Mouse (Mus musculus) intestine, embryonic 15.5 days (tissue): ENCODE results near the gene Tbc1d22a. TPM values are rescaled to one million over a fixed set of nuclear protein-coding genes. Genes with fewer than 3 reads are reported as not detected.

Experiments used
- ATAC-seq: fragments of 200-750 bp; cut with Nextera tagmentation; 2 replicates; pipeline ENCODE4 v1.8.0; 2017; ENCODE audit warnings: moderate TSS enrichment, moderate library complexity
- H3K27ac ChIP-seq: fragments of 300-500 bp; sonication (generic); 2 replicates; pipeline ENCODE4 v1.5.1; 2015; ENCODE audit warnings: mild to moderate bottlenecking, inconsistent platforms
- H3K27me3 ChIP-seq: fragments of 300-500 bp; sonication (generic); replicated peaks from 2 replicates; pipeline ENCODE4 v1.6.1; 2015; ENCODE audit warnings: inconsistent platforms
- H3K36me3 ChIP-seq: fragments of 300-500 bp; sonication (generic); 2 replicates; pipeline ENCODE4 v1.6.1; 2015; ENCODE audit warnings: inconsistent platforms
- H3K4me1 ChIP-seq: fragments of 300-500 bp; sonication (generic); replicated peaks from 2 replicates; pipeline ENCODE4 v1.6.1; 2015; ENCODE audit warnings: inconsistent platforms
- H3K4me2 ChIP-seq: fragments of 300-500 bp; sonication (generic); replicated peaks from 2 replicates; pipeline ENCODE4 v1.6.1; 2015; ENCODE audit warnings: mild to moderate bottlenecking, inconsistent platforms
- H3K4me3 ChIP-seq: fragments of 300-500 bp; sonication (generic); replicated peaks from 2 replicates; pipeline ENCODE4 v1.5.1; 2015; ENCODE audit warnings: inconsistent platforms
- H3K9ac ChIP-seq: fragments of 300-500 bp; sonication (generic); 2 replicates; pipeline ENCODE4 v1.6.1; 2015; ENCODE audit warnings: inconsistent platforms
- H3K9me3 ChIP-seq: fragments of 300-500 bp; sonication (generic); 2 replicates; pipeline ENCODE4 v1.6.1; 2016; ENCODE audit warnings: inconsistent platforms
- WGBS: fragments of 180-500 bp; shearing (Covaris S2); methylation state at CpG from one replicate; pipeline ENCODE4 v1.1.7; 2015; 5-methylcytosine and 5-hydroxymethylcytosine counted together
- polyA plus RNA-seq: library from polyadenylated mRNA; unstranded; fragments of >200 nt; fragmentation: Nextera tagmentation; extraction: Ambion mirVana; gene quantifications from 2 replicates; pipeline ENCODE4 v1.2.1, GENCODE M21; 2015

Tbc1d22a gene
- polyA plus RNA-seq, 1 experiment from 2014 or later: 10.0 TPM

DNA sequence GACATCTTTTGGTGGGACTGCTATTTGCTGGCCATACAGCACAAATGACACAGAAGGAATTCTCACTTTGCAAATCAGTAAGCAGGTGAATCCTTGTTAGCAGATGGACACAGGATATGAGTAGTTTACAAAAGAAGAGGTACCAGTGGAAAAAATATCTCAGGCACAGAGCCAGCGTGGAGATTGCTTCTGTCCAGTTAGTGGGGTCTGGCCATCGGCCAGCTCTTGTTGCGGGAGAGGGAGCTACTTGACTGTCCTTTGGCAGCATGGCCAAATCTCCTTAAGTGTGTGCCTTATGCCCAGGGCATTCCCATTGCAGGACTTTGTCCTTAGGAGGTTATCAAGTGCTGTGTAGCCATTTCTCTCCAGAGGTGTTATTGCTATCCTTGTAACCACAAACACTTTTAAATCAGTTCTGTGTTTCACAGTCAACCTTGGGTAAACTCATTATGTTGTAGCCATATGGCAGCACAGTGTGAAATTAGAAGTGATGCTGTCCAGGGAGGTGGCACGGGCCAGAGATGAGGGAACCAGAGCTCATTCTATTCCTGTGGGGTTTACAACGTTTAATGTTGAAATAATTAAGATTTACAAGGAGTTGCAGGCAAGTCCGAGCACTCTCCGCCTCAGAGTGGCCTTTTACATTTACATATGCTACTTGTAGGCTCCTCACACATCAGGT lies 17.7 kb downstream of the Tbc1d22a start:
- no peaks in the 10 kb centered on the region for H3K27me3 ChIP-seq
- no peak overlapping the region for H3K9ac ChIP-seq
- no peak for ATAC-seq
- 0 out of 2 replicates have a peak, but pooled peaks cover 2% of the 10 kb centered on the region for H3K36me3 ChIP-seq
- WGBS: 56% methylated on average over 7 of the region's 7 CpGs
- H3K9me3 ChIP-seq: no peaks in the 10 kb centered on the region
- H3K27ac ChIP-seq: no peak overlapping the region
- H3K4me3 ChIP-seq: no peak overlapping the region
- no peaks in the 10 kb centered on the region for H3K4me1 ChIP-seq
- no peak overlapping the region for H3K4me2 ChIP-seq

DNA sequence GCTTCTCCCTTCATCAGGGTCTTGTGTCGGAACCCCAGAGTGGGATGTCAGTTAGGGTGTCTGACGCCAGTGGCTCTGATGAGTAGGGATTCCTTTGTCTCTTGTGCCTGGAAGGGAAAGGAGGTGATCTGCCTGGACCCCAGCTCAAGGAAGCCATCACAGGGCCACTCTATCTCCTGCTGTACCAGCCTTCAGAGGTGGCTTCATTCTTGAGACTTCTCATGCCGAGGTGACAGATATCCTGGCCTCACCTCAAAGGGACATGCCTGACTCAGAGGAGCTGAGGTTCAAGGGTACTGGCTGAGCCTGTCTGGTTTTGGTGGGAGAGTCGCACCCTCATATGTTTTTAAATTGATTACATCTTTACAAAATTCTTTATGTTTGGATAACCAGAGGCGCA lies 19.7 kb downstream of the Tbc1d22a start:
- H3K4me3 ChIP-seq: no peak overlapping the region
- H3K36me3 ChIP-seq: 0 out of 2 replicates have a peak, but pooled peaks cover 2% of the 10 kb centered on the region
- no peak overlapping the region for H3K4me2 ChIP-seq
- H3K9me3 ChIP-seq: no peaks in the 10 kb centered on the region
- H3K27me3 ChIP-seq: no peaks in the 10 kb centered on the region
- 91% methylated on average over 5 of the region's 5 CpGs for WGBS
- no peak overlapping the region for H3K27ac ChIP-seq
- no peaks in the 10 kb centered on the region for H3K4me1 ChIP-seq
- no peak overlapping the region for H3K9ac ChIP-seq
- ATAC-seq: no peak

GRCm38 (mm10) chr15:86234517-86235441 lies 20.5 kb downstream of the Tbc1d22a start:
- H3K4me2 ChIP-seq: no peak overlapping the region
- no peak overlapping the region for H3K9ac ChIP-seq
- no peaks in the 10 kb centered on the region for H3K4me1 ChIP-seq
- H3K4me3 ChIP-seq: no peak overlapping the region
- ATAC-seq: no peak
- 83% methylated on average over 22 of the region's 22 CpGs for WGBS
- H3K27me3 ChIP-seq: no peaks in the 10 kb centered on the region
- H3K36me3 ChIP-seq: 0 out of 2 replicates have a peak, but pooled peaks cover 2% of the 10 kb centered on the region
- no peak overlapping the region for H3K27ac ChIP-seq
- H3K9me3 ChIP-seq: no peaks in the 10 kb centered on the region

DNA sequence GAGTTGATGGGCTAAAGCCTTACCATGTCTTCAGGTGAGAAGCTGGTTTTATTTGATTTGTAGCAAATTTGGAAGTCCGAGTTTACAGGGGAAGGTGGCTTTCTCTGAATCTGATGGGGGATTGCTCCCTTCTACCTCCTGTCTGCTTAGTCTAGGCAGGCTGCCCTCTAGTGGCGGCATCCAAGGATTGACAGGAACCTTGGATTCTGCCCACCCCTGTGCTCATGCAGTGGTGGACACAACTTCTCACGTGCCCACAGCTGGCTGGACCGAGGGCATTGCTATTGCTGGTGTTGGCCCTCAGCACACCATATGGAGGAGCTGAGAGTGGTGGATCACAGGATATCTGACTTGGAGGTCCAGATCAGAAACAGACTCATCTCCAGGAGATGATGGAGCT lies 22.0 kb downstream of the Tbc1d22a start:
- H3K36me3 ChIP-seq: 0 out of 2 replicates have a peak, but pooled peaks cover 2% of the 10 kb centered on the region
- no peak overlapping the region for H3K9ac ChIP-seq
- no peak overlapping the region for H3K4me3 ChIP-seq
- WGBS: 37% methylated on average over 4 of the region's 4 CpGs
- H3K9me3 ChIP-seq: no peaks in the 10 kb centered on the region
- no peaks in the 10 kb centered on the region for H3K4me1 ChIP-seq
- no peaks in the 10 kb centered on the region for H3K27me3 ChIP-seq
- ATAC-seq: no peak
- H3K4me2 ChIP-seq: no peak overlapping the region
- no peak overlapping the region for H3K27ac ChIP-seq

DNA sequence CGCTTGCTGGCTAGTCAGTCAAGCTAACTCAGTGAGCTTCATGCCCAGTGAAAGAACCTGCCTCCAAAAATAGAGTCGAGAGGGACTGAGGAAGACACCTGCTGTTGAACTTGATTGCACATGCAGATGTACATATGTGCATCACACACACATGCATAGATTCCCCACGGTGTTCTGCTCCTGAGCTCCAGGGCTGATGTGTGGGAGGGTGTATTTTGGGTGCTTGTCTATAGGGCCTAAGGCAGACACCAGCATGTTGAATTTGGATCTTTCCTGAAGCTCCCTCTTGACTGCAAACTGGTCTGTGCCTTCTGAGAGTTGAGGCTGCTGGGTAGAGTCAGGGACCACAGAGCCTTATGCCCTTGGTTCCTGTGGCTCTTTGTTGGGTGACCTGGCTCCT lies 23.8 kb downstream of the Tbc1d22a start:
- H3K4me3 ChIP-seq: no peak overlapping the region
- 0 out of 2 replicates have a peak, but pooled peaks cover 2% of the 10 kb centered on the region for H3K36me3 ChIP-seq
- H3K9ac ChIP-seq: no peak overlapping the region
- no peak overlapping the region for H3K4me2 ChIP-seq
- no peaks in the 10 kb centered on the region for H3K27me3 ChIP-seq
- H3K9me3 ChIP-seq: no peaks in the 10 kb centered on the region
- WGBS: 88% methylated on average over 3 of the region's 3 CpGs
- ATAC-seq: no peak
- no peaks in the 10 kb centered on the region for H3K4me1 ChIP-seq
- no peak overlapping the region for H3K27ac ChIP-seq

- 89% methylated on average over 6 of the region's 6 CpGs for WGBS
- Histone ChIP-seq H3K27ac (no peak overlapping the region), H3K9me3 (no peaks in the 10 kb centered on the region), H3K27me3 (no peaks in the 10 kb centered on the region), H3K9ac (no peak overlapping the region), H3K4me2 (no peak overlapping the region), H3K4me1 (no peaks in the 10 kb centered on the region), H3K4me3 (no peak overlapping the region), H3K36me3 (0 out of 2 replicates have a peak, but pooled peaks cover 2% of the 10 kb centered on the region)
- no peak for ATAC-seq
Measured at GRCm38 (mm10) chr15:86239068-86239467, 24.8 kb downstream of the Tbc1d22a start.

- no peaks in the 10 kb centered on the region for H3K4me1 ChIP-seq
- no peak overlapping the region for H3K27ac ChIP-seq
- 0 out of 2 replicates have a peak, but pooled peaks cover 2% of the 10 kb centered on the region for H3K36me3 ChIP-seq
- WGBS: 28% methylated on average over 10 of the region's 10 CpGs
- no peak overlapping the region for H3K9ac ChIP-seq
- H3K27me3 ChIP-seq: no peaks in the 10 kb centered on the region
- no peaks in the 10 kb centered on the region for H3K9me3 ChIP-seq
- no peak overlapping the region for H3K4me2 ChIP-seq
- no peak overlapping the region for H3K4me3 ChIP-seq
- no peak for ATAC-seq
Measured at GRCm38 (mm10) chr15:86239801-86240200, 25.5 kb downstream of the Tbc1d22a start.

DNA sequence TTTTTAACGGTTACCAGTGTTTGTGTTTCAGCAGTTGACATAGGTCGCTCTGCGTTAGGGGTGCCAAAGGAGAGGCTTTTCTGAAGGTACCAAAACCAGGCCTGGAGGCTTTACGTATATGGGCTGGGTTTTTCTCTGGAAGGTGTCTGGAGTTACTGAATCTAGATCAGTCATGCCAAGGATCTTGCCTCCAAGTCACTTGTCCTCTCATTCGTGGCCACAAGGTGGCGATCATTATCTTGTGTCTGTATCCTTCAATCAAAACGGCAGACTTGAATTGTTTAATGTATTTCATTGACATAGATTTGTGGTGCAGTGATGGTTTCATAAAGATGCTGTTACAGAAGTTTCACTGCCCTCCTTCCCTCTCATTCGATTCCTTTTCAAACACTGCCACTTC lies 29.4 kb downstream of the Tbc1d22a start:
- H3K4me3 ChIP-seq: no peak overlapping the region
- H3K4me1 ChIP-seq: no peaks in the 10 kb centered on the region
- no peaks in the 10 kb centered on the region for H3K9me3 ChIP-seq
- H3K27ac ChIP-seq: no peak overlapping the region
- no peak for ATAC-seq
- H3K27me3 ChIP-seq: no peaks in the 10 kb centered on the region
- no peak overlapping the region for H3K9ac ChIP-seq
- 41% methylated on average over 8 of the region's 8 CpGs for WGBS
- no peak overlapping the region for H3K4me2 ChIP-seq
- no peaks in the 10 kb centered on the region for H3K36me3 ChIP-seq

DNA sequence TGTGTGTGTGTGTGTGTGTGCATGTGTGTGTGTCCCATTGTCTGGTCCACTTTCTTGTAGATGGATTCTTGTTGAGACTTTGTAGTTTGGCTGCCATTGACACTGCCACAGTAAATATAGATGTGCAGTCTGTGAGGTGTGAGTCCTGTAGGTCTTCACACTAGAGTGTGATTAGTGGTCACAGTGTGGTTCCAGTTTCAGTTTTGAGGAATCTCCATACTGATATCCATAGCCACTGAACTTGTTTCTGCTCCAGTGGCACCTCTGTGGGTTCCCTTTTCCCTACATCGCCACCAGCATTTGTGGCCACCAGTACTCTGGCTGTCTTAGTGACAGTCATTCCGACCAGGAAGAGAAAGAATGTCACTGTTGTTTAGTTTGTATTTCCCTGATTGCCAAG lies 30.1 kb downstream of the Tbc1d22a start:
- Histone ChIP-seq H3K27me3 (no peaks in the 10 kb centered on the region), H3K9me3 (no peaks in the 10 kb centered on the region), H3K27ac (no peak overlapping the region), H3K4me3 (no peak overlapping the region), H3K4me2 (no peak overlapping the region), H3K36me3 (no peaks in the 10 kb centered on the region), H3K4me1 (no peaks in the 10 kb centered on the region), H3K9ac (no peak overlapping the region)
- 88% methylated on average over 2 of the region's 2 CpGs for WGBS
- ATAC-seq: no peak

DNA sequence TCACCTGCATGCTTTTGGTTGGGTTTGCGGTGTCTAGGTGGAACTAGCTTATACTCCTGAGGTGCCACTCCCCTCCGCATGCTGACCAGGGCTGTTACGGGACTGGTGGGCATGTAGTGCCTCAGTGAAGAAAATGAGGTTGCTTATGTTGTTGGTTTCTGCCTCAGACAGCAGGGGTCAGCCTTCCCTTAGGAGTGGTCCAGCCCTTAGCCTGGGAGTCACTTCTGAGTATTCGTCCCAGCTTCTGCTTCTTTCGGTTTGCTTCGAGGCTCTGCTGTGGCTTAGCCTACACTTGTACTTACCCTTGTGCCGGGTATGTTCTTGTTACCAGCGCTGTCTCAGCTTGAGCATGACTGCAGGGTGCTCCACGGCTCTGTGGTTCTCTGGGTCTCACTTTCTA lies 36.0 kb downstream of the Tbc1d22a start:
- H3K27ac ChIP-seq: no peak overlapping the region
- no peak for ATAC-seq
- WGBS: 72% methylated on average over 9 of the region's 9 CpGs

GRCm38 (mm10) chr15:86252130-86252529 lies 37.9 kb downstream of the Tbc1d22a start:
- Histone ChIP-seq H3K36me3 (no peaks in the 10 kb centered on the region), H3K4me2 (no peak overlapping the region), H3K27me3 (no peaks in the 10 kb centered on the region), H3K4me3 (no peak overlapping the region), H3K9ac (no peak overlapping the region), H3K4me1 (no peaks in the 10 kb centered on the region), H3K27ac (no peak overlapping the region), H3K9me3 (no peaks in the 10 kb centered on the region)
- no peak for ATAC-seq

More for the DNA sequence above, 36.0 kb downstream of the Tbc1d22a start:
- Histone ChIP-seq H3K4me2 (no peak overlapping the region), H3K9ac (no peak overlapping the region), H3K27me3 (no peaks in the 10 kb centered on the region), H3K9me3 (no peaks in the 10 kb centered on the region), H3K4me1 (no peaks in the 10 kb centered on the region), H3K4me3 (no peak overlapping the region), H3K36me3 (no peaks in the 10 kb centered on the region)

DNA sequence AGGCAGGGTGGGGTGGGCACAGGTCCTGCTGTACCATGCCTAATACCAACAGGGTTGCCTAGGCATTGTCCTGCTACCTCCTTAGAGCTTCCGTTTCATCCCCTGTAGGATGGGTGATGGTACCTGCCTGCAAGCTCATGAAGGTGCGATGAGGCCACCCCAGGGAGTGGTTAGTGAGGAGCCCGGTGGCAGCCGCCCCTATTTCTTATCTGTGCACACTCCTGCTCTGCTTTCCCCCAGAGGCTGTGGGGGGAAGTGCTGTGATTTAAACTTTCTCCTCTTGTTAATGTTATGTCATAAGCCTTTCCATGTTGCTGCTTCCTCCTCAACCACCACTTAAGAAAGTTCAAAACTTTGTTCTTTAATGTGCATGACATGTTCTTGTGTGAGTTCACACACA lies 38.4 kb downstream of the Tbc1d22a start:
- WGBS: 47% methylated on average over 4 of the region's 4 CpGs
- no peak overlapping the region for H3K9ac ChIP-seq
- H3K27me3 ChIP-seq: no peaks in the 10 kb centered on the region
- no peak overlapping the region for H3K4me3 ChIP-seq
- no peaks in the 10 kb centered on the region for H3K36me3 ChIP-seq
- H3K9me3 ChIP-seq: no peaks in the 10 kb centered on the region
- no peak overlapping the region for H3K27ac ChIP-seq
- H3K4me2 ChIP-seq: no peak overlapping the region
- ATAC-seq: no peak
- no peaks in the 10 kb centered on the region for H3K4me1 ChIP-seq
